ENCODE assay signal across 13 mouse cellular contexts in the genomic region with DNA sequence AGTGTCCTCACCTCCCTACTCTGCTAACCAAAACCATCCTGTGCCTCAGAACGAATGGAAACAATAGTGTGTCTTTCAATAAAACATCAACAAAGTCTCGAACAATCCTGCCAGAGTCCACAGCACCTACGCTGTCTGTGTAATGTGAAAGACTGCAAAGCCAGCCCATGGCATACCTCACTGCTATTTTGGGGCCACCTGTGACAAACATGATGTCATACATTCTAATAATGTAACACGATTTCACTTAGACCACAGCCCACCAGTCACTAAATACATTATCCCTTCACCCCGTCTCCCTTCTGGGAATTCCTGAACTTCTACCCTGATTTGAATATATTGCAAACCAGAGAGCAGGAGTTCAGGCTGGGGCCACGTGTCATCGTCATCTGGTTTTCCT.
DNase-seq lines count a peak whose midpoint lies in the region; ATAC-seq and TF ChIP-seq lines count a peak whose summit lies in the region.
"Had no signal": no experiment of that assay in that cellular context is flagged by ENCODE, and none has a peak within 500 bp of the region (broad histone marks: within the 10 kb centered on the region; RNA-seq: fewer than 3 reads in every experiment).

No protein-coding gene starts in this region.

- H3K9ac ChIP-seq in heart, embryonic 14.5 days (ENCODE audit: low read length), result no peak overlapping the region
- H3K9ac ChIP-seq in ES-E14 (ENCODE audit: insufficient read depth, low read depth, low read length, poor library complexity, severe bottlenecking), result no peak overlapping the region
- H3K9ac ChIP-seq in forebrain, embryonic 14.5 days (ENCODE audit: low read length), result no peak overlapping the region
- no peak overlapping the region for H3K9ac ChIP-seq in limb, embryonic 13.5 days
- no peak overlapping the region for H3K9ac ChIP-seq in liver, embryonic 11.5 days (ENCODE audit: low read depth, low read length)

- H3K4me1 ChIP-seq in heart, embryonic 14.5 days (ENCODE audit: control insufficient read depth in 2 of 2, insufficient read depth in 2 of 2, low read length in 2 of 2), result peaks cover 21% of the 10 kb centered on the region in 2 experiments
- peaks cover 0 to 26% of the 10 kb centered on the region in 2 experiments; a peak in 3 of 4 replicates for H3K4me1 ChIP-seq in ES-E14 (ENCODE audit: control insufficient read depth in 2 of 2, insufficient read depth in 2 of 2, low read length in 2 of 2, poor library complexity in 1 of 2)
- H3K4me1 ChIP-seq in forebrain, embryonic 14.5 days (ENCODE audit: control insufficient read depth, insufficient read depth, low read length), result peaks cover 7% of the 10 kb centered on the region; the same call in 1 of the 2 replicates
- H3K4me1 ChIP-seq in limb, embryonic 13.5 days, result peaks cover 33% of the 10 kb centered on the region
- peaks cover 5% of the 10 kb centered on the region for H3K4me1 ChIP-seq in liver, embryonic 11.5 days (replicated peaks; ENCODE audit: control insufficient read depth, insufficient read depth, low read length)

- peak overlapping the region in 1 of 2 experiments; percentile 12; a peak in 2 of 4 replicates for H3K27ac ChIP-seq in heart, embryonic 14.5 days (replicated peaks in 1 of 2; ENCODE audit: control insufficient read depth in 1 of 2, insufficient read depth in 1 of 2, low read depth in 2 of 2, low read length in 2 of 2)
- peak overlapping the region; percentile 57; the same call in 1 of the 2 replicates for H3K27ac ChIP-seq in ES-E14 (ENCODE audit: insufficient read depth, low read depth, low read length, poor library complexity, severe bottlenecking)
- H3K27ac ChIP-seq in forebrain, embryonic 14.5 days (ENCODE audit: low read depth, low read length), result no peak overlapping the region
- H3K27ac ChIP-seq in limb, embryonic 13.5 days, result 0 out of 2 replicates have a peak overlapping the region, but pooled peaks have one; percentile 15
- no peak overlapping the region for H3K27ac ChIP-seq in liver, embryonic 11.5 days (ENCODE audit: low read depth, low read length)

- no peak for DNase-seq in heart, adult 18-20 months
- no peak for DNase-seq in ES-E14 (ENCODE audit: low read depth, low spot score)
- no peak for DNase-seq in forebrain, embryonic 14.5 days (ENCODE audit: low spot score)
- DNase-seq in liver, embryonic 11.5 days (ENCODE audit: low spot score), result no peak
- DNase-seq: adrenal gland, postnatal 10 days; cerebellum, adult 11 months; kidney, postnatal 25 days; retina, postnatal 1 day; thymus, adult 2 months had no signal

- peak overlapping the region; percentile 43 for H3K4me2 ChIP-seq in heart, embryonic 14.5 days (ENCODE audit: low read length)
- peak overlapping the region; percentile 17; the same call in 1 of the 2 replicates for H3K4me2 ChIP-seq in forebrain, embryonic 14.5 days (ENCODE audit: low read length)
- H3K4me2 ChIP-seq in limb, embryonic 13.5 days (replicated peaks), result peak overlapping the region; percentile 44; the same call in 1 of the 2 replicates
- H3K4me2 ChIP-seq in liver, embryonic 11.5 days, result no peak overlapping the region

- in situ Hi-C loops in ES-E14 (cut with MboI; ENCODE audit: low sequenced_read_pairs in 2 of 2, unreplicated experiment in 2 of 2), result no loop called here

- no peaks in the 10 kb centered on the region for H3K27me3 ChIP-seq in heart, embryonic 14.5 days (ENCODE audit: control insufficient read depth, insufficient read depth, low read length)
- no peaks in the 10 kb centered on the region for H3K27me3 ChIP-seq in forebrain, embryonic 14.5 days (replicated peaks; ENCODE audit: control insufficient read depth, insufficient read depth, low read length)
- H3K27me3 ChIP-seq in limb, embryonic 13.5 days, result peaks cover 26% of the 10 kb centered on the region
- no peaks in the 10 kb centered on the region for H3K27me3 ChIP-seq in liver, embryonic 11.5 days (replicated peaks; ENCODE audit: control insufficient read depth, insufficient read depth, low read length)

- H3K36me3 ChIP-seq in heart, embryonic 14.5 days (ENCODE audit: control insufficient read depth, insufficient read depth, low read length), result no peaks in the 10 kb centered on the region
- H3K36me3 ChIP-seq in ES-E14 (ENCODE audit: control insufficient read depth, insufficient read depth, low read length, poor library complexity, severe bottlenecking), result no peaks in the 10 kb centered on the region
- H3K36me3 ChIP-seq in forebrain, embryonic 14.5 days (ENCODE audit: control insufficient read depth, insufficient read depth, low read length), result no peaks in the 10 kb centered on the region
- no peaks in the 10 kb centered on the region for H3K36me3 ChIP-seq in limb, embryonic 13.5 days
- no peaks in the 10 kb centered on the region; the same call in 1 of the 2 replicates for H3K36me3 ChIP-seq in liver, embryonic 11.5 days (ENCODE audit: control insufficient read depth, insufficient read depth, low read length)

- 0 out of 2 replicates have a peak, but pooled peaks cover 6% of the 10 kb centered on the region for H3K9me3 ChIP-seq in heart, embryonic 14.5 days (ENCODE audit: control insufficient read depth, low read length)
- no peaks in the 10 kb centered on the region for H3K9me3 ChIP-seq in ES-E14 (ENCODE audit: control insufficient read depth, insufficient read depth, low read depth, low read length)
- no peaks in the 10 kb centered on the region for H3K9me3 ChIP-seq in forebrain, embryonic 14.5 days (replicated peaks; ENCODE audit: control insufficient read depth, low read length)
- 0 out of 2 replicates have a peak, but pooled peaks cover 5% of the 10 kb centered on the region for H3K9me3 ChIP-seq in limb, embryonic 13.5 days
- H3K9me3 ChIP-seq in liver, embryonic 11.5 days (ENCODE audit: control insufficient read depth, low read length), result no peaks in the 10 kb centered on the region

- 37% methylated on average over 7 of the region's 7 CpGs for WGBS in heart, embryonic 14.5 days
- 36% methylated on average over 7 of the region's 7 CpGs for WGBS in forebrain, embryonic 14.5 days
- 41% methylated on average over 7 of the region's 7 CpGs for WGBS in limb, embryonic 13.5 days
- WGBS in liver, embryonic 11.5 days, result 79% methylated on average over 7 of the region's 7 CpGs

- H3K4me3 ChIP-seq in heart, embryonic 14.5 days (ENCODE audit: control insufficient read depth in 1 of 2, insufficient read depth in 1 of 2, low read depth in 1 of 2, low read length in 2 of 2), result no peak overlapping the region
- H3K4me3 ChIP-seq in ES-E14 (ENCODE audit: insufficient read depth in 1 of 2, low read depth in 1 of 2, low read length in 2 of 2, poor library complexity in 1 of 2, severe bottlenecking in 1 of 2), result no peak overlapping the region
- H3K4me3 ChIP-seq in forebrain, embryonic 14.5 days (ENCODE audit: low read depth, low read length), result no peak overlapping the region
- H3K4me3 ChIP-seq in limb, embryonic 13.5 days, result no peak overlapping the region
- no peak overlapping the region for H3K4me3 ChIP-seq in liver, embryonic 11.5 days (ENCODE audit: low read depth, low read length)

- no peak for ATAC-seq in heart, embryonic 14.5 days (ENCODE audit: insufficient number of reproducible peaks, insufficient read depth, low FRiP score, low read depth)
- ATAC-seq in forebrain, embryonic 14.5 days, result no peak
- ATAC-seq in limb, embryonic 13.5 days (ENCODE audit: low FRiP score, low read depth), result 0 out of 2 replicates have a peak, but pooled peaks have one; percentile 10
- no peak for ATAC-seq in liver, embryonic 11.5 days (replicated peaks; ENCODE audit: low FRiP score)
- no peak for ATAC-seq in megakaryocyte-erythroid progenitor cell, adult 5-6 weeks (replicated peaks; ENCODE audit: low FRiP score, low TSS enrichment, poor library complexity, severe bottlenecking)
- ATAC-seq in cerebellum, adult (ENCODE audit: insufficient number of reproducible peaks, low FRiP score, low TSS enrichment), result no peak

TF ChIP-seq in ES-E14, 5 proteins besides CTCF, POLR2A, EP300 and RAD21:
- TF ChIP-seq ZNF384 (IDR thresholded peaks at IDR 0.05; ENCODE audit: low read depth, low read length), result no peak
- no peak for TF ChIP-seq MAFK (IDR thresholded peaks at IDR 0.05; ENCODE audit: insufficient read depth, low read depth, low read length)
- no peak for TF ChIP-seq ZC3H11A (IDR thresholded peaks at IDR 0.05; ENCODE audit: borderline replicate concordance, low read depth, low read length)
- no peak for TF ChIP-seq CHD2 (IDR thresholded peaks at IDR 0.05; ENCODE audit: low read depth, low read length)
- TF ChIP-seq HCFC1 (IDR thresholded peaks at IDR 0.05; ENCODE audit: borderline replicate concordance, insufficient read depth, low read length), result no peak

Comparison
In these comparisons a context has a peak if more than half of its experiments do, and no peak if none do; other contexts are left out.
1. H3K27ac ChIP-seq: peak in ES-E14 (single experiment) and limb, embryonic 13.5 days (single experiment); none in forebrain, embryonic 14.5 days (single experiment) and liver, embryonic 11.5 days (single experiment).